Mouse (Mus musculus) CD8-positive naive resting alpha-beta T cell, adult 2 months (primary cell): ENCODE results near the gene Olfr519.

Experiments
- DNase-seq, 2 experiments: peaks; one replicate each; pipeline ENCODE4 v3.0.0; 2022; ENCODE audit warnings: low read depth in 2 of 2, low spot score in 2 of 2

The Olfr519 gene

DNA sequence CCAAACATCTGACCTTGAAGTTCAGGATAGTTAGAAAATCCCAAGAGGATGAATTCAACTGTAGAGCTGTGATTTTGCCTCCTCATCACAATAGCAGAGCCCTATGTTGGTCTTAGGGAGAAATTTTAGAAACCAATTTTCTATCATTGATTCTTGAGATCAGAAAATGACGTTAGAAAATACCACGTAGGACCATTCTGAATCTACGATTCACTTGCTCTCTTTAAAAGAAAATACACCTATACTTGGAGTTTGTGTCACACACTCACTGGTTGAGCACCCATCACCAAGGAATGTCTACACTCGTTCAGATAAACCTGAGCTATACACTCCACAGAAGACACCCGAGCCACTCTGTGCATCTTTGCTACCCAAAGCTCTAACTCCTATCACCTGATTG is at the start of gene Olfr519:
Olfr519 (minus strand) TSS at position 101 of the 400 bp plus-strand sequence.
- DNase-seq, result no peak

DNA sequence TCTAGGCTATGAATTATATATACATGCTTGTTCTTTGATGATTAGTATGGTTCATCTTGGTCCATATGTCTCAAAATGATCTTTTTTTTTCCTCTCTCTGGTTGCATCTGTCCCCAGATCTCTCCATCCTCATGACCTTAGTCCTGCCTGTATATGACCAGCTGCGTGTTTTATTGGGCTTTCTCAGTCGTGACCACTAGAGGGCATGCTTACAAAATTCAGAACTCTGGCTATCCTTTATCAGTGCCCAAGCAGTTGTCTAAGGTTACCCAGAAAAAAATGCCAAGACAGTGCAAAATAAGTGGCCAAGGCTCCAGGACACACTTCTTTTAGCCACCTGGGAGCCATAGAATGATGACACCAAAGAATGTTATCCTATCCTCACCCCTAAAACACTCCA is 49.8 kb upstream of the Olfr519 start:
- peak; percentile 14 to 27 for DNase-seq

DNA sequence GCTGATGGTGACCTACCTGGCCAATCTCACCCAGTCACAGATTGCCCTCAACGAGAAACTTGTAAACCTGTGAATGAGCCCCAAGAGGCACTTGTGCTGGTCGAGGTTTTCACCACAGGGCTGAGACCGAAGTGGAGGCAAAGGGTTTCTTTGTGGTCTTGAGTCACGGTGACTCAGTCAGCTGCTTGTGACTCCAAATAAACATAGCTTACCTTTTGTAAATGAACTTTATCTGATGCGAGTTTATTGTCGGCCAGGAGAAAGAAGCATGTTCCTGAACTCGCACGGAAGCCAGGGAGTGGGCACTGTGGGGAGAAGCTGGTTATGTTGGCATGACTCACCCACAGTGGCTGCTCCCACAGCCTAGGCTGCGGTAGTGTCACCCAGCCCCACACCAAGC is 47.2 kb upstream of the Olfr519 start:
- DNase-seq, result no peak

DNA sequence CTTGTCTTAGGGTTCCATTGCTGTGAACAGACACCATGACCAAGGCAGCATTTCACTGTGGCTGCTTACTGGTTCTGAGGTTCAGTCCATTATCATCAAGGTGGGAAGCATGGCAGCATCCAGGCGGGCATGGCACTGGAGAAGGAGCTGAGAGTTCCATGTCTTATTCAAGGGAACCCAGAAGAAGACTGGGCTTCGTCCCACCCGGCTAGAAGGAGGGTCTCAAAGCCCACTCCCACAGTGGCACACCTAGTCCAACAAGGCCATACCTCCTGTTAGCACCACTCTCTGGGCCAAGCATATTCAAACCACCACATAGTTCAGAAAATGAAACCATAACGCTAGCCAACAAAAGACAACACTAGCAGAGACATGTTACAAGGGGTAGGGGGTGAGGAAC is 42.4 kb upstream of the Olfr519 start:
- no peak for DNase-seq

DNA sequence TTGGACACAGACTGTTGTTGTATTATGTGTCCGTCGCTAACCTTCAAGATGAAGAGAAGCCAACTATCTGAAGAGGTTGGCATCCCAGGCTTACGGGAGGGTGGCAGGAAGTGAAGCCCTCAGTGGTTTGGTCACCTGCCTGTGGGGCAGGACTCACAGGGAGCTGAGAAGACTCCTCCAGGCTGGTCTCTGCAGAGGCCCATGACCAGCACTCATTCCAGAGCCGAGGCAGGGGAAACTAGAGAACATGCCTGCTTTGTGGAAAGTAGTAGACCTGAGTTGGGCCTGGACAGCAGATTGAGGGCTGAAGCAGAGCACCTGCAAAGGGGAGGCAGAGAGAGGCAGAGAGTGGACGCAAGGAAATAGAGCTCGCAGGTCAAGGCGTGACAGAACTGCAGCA is 41.2 kb upstream of the Olfr519 start:
- no peak for DNase-seq

DNA sequence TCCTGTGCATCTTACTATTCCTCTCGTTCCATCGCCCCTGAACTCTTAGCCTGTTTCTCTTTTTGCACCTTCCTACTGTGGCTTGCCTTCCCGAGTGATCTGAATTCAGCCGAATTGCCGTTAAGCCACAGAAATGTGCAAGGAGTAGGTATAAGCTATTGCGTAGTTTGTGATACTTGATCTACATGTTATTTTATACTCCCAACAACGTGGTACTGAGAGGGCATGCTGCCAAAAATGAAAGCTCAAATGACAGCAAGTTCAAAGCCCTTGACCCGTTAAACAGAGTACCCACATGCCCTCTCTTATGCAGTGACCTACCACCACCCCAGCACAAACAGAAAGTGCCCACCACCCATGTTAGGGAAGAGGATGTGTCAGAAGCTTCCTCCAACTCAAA is 40.6 kb upstream of the Olfr519 start:
- no peak for DNase-seq

DNA sequence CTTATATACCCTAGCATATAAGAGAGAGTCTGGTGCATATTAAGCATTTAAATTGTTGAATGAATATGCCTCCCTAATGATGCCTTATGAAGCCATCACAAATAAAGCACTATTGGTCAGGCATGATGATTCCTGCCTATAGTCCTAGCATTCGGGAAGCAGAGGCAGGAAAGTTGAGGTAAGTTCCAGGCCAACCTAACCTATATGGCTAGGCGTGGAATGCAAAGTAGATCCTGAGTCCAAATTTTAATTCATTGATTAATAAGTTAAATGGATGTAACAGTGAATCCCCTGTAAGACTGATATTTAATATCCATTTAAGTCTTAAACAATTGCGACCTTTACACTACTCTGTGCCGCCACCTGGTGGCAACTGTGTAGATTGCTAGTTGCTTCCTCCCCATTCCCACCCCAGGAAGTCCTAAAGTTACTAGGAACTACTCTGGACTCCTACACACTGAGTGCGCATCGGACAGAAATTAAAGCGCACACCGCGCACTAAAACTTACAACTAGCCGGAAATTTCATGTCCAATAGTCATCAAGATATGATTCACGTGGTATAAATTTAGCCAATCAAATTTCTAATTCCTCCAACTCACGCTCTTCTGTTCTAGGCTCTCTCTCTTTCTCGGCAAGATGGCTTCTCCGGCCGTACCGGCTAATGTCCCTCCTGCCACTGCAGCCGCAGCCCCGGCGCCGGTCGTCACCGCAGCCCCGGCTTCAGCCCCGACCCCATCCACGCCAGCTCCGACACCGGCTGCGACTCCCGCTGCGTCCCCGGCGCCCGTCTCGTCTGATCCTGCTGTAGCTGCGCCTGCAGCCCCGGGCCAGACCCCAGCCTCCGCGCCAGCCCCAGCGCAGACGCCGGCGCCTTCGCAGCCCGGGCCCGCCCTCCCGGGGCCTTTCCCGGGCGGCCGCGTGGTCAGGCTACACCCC is 39.8 kb upstream of the Olfr519 start, which contains the start of gene Eif3f:
Eif3f (plus strand) TSS at position 624 of the 938 bp plus-strand sequence.
- DNase-seq, result peak; percentile 90 to 92

DNA sequence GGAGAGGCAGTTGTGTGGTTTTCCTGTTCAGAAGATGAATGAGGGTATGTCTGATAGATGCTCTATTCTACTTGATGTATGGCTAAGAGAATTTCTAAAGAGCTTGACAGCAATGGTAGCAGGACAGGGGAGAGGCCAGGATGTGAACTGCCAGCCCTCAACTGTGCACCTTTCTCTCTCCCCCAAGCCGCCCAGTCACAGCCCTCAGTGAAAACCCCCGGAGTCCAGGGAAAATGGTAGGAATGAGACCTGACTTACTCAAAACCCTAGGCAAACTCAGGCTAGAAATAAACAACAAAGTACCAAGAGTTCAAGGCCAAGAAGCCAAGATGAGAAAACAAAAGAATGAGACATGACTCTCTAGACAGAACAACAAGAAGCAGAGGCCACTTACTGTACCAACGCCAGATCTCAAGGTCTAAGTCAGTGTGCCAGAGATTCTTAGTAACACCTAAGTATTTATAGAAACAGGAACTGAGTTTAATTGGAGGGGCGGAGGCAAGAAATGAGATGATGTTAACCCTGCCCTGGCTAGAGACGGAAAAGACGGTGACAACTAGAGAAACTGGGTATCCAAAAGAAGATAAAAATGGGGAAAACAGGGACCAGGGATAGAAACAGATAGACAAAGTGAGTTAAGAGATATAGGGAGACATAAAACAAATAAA is 35.6 kb upstream of the Olfr519 start, which contains the start of gene Nlrp10:
Nlrp10 (minus strand) TSS at position 453 of the 668 bp plus-strand sequence.
- no peak for DNase-seq

DNA sequence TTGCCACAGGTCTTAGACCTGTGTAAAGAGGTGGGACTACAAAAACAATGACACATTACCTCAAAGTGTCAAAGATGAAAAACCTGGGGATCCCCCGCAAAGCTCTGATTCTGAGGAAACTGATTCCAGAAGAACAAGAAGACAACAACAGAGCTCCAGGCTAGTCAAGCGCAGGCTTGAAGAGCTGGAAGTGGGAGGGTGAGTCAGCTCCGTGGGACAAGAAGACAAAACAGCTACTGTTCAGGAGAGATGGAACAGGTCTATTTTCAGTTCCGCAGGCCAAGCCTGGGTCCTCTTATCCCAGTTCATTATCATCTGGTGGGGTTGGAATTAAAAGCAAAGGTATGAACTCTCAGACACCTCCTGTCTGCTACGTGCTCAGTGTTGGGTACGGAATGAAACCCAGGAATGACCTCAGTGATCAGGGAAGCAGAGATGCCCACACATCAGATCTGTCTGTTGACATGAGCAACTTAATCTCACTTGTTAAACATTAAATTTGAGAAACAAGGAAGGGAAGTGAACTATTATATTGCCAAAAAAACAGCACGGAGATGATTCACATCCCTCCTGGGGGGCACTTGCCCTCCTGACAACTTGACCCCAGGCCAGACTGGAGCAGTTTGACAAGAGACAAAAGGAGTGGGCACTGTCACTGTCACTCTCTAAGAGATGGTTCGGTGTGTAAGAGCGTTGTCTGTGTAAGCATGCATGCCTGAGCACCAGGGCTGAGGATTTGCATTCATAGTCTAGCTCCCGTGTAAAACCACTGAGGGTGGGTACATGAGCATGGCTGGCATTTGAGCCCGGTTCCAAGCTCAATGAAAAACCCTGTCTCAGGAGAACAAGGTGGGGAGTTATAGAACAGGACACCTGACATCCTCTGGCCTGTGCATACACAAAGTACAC is 34.3 kb upstream of the Olfr519 start:
- no peak for DNase-seq

DNA sequence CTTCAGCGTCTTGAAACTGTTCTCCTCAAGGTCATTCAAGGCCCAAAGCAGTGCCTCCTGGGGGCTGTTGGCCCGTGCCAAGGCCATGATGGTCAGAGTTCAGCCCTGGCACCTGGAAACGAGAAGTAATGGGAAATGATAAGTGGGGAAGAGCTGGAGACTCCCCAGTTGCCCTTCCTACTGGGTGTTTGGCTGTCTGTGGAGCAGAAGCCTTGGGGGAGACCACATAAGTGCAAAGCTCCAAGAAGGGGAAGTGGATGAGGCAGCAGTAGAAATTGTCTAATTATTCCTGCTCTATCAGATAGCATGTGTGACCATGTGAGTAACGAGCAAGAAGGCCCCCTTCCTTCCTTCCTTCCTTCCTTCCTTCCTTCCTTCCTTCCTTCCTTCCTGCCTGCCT is 32.8 kb upstream of the Olfr519 start:
- DNase-seq, result no peak

DNA sequence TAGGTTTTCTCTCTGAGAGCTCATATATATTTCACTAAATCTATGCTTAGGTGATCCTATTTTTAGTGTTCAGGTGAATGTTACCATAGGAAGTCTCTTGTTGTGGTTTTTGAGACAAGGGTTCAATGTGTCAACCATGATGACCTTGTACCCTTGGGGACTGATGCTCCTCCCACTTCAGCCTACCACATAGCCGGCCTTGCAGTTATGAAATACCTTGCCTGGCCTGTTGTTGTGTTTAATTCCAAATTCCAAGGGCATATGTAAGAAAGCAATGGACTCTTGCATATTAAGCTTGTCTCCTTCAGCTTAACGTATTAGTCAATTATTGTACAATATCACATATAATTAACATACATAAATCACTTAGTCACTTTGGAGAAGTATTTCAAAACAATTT is 9.7 kb upstream of the Olfr519 start:
- DNase-seq, result no peak

DNA sequence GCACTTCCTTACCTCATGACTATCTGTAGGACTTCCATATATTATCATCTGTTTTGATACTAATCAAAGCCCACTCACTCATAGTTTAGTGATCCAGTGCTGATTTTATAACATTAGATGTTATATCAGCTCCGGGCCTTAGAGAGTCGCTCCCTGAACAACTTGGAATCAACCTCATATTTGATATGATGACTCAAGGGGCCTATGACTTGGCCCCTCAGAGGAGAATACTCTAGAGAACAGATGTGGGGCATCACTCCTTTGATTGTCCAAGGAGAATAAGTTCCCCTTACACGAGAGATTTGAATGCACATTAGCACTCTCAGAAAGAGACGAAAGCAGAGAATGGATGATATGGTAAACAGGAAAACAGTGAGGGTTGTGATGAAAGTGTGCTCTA is 9.3 kb downstream of the Olfr519 start, which contains the start of gene Olfr518:
Olfr518 (minus strand) TSS at position 101 of the 400 bp plus-strand sequence.
- no peak for DNase-seq

DNA sequence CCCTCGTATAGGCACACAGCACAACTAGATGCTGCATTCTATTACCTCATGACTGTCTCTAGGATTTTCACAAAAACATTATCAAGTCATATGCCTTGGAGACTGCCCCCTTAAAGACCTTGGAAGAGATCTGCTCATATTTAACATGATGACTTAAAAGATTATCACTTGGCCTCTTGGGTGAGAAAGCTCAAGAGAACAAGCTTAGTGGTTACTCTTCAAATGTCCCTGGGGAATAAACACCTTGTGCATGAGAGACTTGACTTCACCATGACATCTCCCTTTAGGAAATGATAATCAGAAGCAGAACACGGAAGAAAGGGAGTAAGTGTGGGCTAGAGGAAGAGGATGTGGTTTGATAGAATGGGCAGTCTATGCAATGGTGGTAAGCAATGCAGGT is 21.9 kb downstream of the Olfr519 start, which contains the start of gene Olfr517:
Olfr517 (minus strand) TSS at position 101 of the 400 bp plus-strand sequence.
- DNase-seq, result no peak

DNA sequence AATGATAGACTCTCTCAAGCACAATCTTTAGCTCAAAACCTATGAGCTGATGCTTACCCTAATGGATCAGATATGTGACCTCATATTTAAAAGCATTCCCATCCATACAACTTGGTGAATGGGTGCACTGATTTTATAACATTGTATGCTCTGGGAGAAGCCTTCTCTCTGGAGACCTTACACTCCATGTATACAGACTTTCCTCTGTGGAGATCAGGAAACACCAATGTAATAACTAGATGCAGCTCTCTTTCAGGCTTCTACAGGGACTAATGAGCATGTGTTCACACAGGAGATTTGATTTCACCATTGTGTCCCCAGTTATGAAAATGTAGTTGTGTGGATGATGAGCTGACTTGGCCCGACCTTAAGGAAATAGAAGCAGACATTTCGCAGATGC is 43.8 kb downstream of the Olfr519 start, which contains the start of gene Olfr516:
Olfr516 (minus strand) TSS at position 101 of the 400 bp plus-strand sequence.
- no peak for DNase-seq
